Mouse (Mus musculus) T-helper 1 cell (primary cell): ENCODE measurements at regions not wholly inside any gene's neighbourhood (a gene's known extent, or its start where the extent isn't known, plus 50 kb on each side); places are given as distances from the start of the nearest gene placed in this dataset.

ENCODE experiments used
- in situ Hi-C: fragments of 300-600 bp; cut with MboI, MseI; formaldehyde crosslinking; loops from one replicate; pipeline ENCODE4 v1.15.1; 2025; ENCODE audit warnings: high pct_unique_total_duplicates

DNA sequence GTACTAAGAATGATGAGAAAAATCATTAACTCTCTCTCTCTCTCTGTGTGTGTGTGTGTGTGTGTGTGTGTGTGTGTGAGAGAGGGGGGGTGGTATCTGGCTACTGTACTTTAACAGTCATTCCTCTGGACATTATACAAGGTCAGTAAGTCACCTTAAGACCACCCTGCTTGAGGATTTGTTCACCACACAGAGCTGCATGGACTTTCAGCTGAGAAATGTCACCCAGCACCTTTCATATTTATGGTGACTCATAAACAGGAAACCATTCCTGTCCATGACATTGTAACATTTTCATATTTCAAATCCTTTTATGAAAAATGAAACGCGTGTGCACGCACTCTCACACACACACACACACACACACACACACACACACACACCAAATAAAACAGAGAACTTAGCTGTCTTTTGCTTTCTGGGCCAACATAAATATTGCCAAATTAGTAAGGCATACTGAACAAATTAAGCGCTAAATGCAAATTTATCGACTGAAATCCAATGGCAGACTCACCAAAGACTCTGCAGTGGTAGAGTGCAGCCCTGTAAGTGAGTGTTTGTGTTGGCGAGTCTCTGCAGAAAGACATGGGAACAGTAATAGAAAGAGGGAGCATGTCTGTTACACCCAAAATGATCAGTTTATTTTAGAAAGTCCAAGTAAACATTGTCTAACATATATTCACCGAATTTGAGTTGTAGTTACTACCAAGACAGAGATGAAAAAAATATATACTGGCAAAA lies 277.7 kb downstream of the Osr1 start:
- in situ Hi-C loops: no loop called here

DNA sequence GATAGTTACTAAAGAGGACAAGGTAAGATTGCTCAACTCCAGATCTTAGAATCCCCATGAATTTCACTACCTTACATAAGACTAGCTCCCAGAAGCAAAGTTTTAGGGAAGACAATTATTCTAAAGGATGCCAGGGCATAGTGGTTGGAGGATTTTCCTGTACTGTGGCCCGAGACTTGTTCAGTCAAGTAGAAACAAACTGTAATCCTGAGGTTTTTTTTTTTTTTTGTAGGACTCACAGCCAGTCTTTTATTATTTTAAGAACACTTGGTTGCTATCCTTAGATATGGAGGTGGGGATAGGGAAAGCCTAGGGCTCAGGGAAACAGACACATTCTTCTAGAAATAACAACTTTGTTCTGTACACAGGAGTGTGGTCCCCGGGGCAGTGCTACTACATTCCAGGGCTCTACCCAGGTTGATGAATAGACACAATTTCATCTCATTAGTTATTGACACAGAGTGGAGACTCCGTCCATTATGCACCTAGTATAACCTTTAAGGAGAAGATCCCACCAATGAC lies 285.6 kb downstream of the Osr1 start:
- in situ Hi-C loops: no loop called here

DNA sequence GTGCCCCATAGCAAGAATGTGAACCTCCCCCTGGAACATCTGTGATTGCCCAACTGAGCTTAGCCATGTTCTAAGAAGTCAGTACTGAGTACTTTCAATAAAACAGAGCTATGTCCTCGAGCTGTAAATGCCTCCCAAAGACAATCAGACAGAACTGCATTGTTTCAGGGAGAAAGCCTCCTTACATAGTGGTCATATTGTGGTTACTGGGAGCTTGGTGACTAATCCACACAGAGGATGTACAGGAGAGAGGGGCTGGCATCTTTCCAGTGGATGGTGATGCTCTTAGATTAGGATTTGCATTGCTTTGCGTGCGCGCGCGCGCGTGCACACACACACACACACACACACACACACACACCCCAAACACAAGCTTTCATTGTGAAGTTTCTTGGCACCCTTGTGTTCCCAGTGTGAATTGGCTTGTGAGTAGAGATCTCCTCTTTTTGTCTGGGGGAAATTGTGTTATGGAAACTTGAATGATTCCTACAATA lies 286.3 kb downstream of the Osr1 start:
- in situ Hi-C loops: no loop called here

DNA sequence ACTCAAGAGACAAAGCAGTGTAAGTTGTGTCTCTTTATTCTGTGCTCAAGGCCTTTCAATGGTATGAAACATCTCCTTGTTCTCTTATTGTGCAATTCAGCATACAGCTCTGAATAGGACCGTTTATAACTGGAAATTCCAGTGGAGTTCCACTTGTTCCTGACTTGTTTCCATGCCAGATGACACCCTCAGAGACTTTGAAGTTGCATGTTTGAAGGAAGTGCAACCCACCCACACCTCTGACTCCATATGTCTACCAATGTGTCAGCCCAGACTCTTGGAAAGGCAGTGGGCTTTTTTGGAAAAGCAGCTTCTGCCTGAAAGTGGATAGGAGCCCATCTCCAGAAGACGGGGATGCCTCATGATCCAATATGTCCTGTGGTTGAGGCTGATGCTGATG lies 288.1 kb downstream of the Osr1 start:
- in situ Hi-C loops: no loop called here

DNA sequence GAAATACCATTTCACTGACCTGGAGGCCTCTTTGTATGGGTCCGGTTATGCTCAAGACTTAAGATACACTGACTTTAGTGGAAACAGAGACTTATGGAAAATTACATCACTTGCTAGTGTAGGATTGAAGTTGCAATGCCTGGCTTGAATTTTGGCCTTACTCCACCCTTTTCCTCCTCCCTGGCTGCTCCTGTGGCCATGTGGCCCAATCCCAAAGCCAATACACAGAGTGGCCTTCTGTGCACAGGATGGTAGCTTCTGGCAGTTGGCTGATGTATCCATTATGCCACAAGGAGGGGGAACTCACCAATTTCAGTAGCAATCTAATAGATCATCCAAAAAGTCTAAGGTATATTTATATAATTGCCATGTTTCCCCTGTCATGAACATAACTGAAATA lies 292.4 kb downstream of the Osr1 start:
- in situ Hi-C loops: no loop called here

DNA sequence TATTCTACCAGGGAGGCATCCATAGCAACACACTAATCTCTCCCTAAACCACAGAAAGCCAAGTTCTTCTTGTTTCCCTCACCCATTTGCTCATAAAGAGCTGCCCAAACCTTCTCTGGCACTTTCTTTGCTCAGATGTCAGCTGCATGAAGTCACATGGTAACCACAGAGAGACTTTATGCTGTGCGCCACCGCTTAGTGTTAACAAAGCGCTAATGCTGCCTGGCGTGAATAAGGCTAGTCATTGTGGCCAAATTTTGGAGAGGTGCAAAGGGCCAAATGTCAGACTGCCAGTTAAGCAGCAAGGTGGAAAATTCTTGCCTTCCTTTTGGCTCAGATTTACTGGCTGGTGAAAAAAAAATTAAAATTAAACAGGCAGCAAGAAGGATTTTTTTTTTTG lies 302.3 kb downstream of the Osr1 start:
- in situ Hi-C loops: no loop called here

DNA sequence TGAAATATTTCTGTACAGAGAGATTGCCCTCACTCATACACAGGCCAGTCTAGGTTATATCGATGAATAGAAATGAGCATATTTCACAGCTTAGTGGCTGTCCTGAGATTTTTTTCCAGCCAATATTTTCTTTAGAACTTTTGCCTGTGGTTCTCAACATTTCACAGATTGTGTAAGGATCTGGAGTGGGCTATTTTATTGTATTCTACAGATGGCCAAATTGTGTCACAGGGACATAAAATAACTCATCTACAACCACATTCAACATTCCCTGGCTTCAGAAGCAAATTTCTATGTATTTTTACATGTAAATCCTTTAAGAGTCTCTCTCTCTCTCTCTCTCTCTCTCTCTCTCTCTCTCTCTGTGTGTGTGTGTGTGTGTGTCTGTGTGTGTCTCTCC lies 303.3 kb downstream of the Osr1 start:
- in situ Hi-C loops: no loop called here

DNA sequence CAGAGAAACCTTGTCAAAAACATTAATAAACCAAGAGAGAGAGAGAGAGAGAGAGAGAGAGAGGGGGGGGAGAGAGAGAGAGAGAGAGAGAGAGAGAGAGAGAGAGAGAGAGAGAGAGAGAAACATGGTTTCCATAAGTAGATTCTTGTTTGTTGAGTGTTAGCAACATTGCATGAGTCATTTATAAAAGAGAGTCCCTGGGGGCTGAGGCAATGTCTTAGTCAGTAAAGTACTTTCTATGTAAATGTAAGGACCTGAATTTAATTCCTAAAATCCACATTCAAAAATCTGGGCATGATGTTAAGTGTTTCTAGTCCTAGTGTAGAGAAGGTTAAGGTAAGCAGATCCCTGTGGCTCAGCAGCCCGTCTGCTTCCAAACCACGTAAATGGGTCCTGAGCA lies 304.9 kb downstream of the Osr1 start:
- in situ Hi-C loops: loop anchor here (5.0 kb wide), 1 partner anchor 808 kb away; no protein-coding TSS in a partner anchor

DNA sequence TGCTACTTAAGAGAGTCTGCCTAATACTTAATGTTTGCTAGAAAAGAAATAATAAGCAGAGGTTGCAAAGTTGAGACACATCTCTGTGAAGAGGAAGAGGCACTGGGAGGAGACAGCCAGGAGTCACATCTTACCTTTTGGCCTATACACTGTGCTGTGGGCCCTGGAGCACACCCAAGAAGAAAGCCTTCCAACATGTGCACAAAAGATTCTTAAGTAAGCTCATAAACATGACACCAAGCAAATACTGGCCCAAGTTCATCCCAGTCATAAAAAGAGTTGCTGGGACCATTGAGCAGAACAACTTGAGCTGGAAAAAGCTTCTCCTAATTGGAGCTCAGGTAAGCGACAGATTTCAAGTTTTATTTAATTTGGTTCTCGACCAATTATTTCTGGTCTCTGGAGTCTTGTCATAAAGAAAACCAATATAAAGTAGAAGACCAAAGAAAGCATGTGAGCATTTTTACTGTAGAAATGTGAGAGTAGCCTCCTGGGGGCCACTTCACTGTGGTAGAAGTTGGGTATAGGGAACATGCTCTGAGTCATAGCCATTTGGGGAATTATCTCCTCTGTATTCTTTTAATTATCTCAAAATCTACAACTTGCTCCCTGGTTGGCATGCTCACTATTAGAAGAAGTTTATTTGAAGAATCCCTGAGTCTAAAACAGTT lies 312.2 kb downstream of the Osr1 start:
- in situ Hi-C loops: no loop called here

DNA sequence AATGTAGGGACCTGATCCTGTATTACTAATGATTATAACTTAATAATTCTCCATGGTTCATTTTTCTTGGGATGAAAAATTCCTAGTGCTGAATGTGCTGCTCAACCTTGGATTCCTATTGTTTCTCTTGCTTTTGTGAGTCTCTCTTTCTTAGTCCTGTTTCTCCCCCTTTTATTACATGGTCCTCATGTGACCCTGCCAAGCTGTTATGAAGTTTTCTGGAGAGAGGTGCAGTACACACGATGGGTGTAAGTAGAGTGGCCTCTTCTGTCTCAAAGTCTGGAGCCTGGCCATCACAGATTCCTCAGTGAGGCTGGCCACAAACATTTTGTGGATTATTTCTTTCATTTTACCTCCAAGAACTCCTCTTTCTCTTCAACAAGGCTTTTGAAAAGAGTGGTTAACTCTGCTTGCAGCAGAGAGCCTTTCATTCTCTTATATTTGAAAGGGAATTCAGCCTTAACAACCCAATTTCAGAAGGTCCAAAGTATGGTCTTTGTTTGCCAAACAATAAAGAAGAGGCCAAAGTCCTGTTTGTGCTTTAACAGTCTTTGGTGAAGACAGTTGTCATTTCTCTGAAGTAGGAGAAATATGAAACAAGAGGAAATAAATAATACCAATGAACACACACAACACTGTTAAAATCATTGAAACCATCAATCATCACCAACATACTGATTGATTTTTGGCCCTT lies 313.3 kb downstream of the Osr1 start:
- in situ Hi-C loops: no loop called here

DNA sequence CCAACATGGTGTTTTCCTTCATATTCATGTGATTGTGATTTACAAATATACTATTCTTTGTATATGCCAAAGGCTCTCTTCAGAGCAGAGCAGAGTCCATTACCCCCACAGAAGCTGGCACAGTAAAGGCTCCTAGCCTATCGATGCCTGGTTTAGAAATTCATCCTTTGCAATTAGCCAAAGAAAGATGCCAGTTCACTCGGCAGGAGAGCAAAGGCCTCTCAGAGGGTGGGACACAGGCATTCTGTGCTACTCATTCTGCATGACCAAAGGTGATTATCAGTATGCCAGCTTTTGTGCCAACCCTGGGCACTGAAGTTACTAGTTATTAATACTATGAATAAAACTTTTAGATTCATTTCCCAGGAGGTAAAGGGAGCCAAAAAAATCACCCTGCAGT lies 324.6 kb downstream of the Osr1 start:
- in situ Hi-C loops: no loop called here

DNA sequence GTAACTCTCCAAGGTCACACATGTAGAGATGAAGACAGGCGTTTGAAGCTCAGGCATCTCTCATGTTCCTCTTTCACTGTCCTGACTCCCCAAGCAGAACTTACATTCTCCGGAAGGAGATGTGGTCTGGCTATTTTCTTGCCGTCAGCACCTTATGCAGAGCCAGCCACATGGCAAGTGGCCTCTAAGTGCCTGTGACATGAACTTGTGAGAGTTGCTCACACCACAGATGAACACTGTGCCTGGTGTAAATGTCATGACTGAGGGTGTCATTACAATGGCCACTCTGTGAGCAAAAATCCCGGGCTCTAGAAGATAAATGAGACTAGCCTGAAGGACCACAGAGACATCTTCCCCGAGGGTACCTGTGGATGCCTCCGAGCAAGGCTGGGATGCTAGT lies 328.1 kb downstream of the Osr1 start:
- in situ Hi-C loops: no loop called here

DNA sequence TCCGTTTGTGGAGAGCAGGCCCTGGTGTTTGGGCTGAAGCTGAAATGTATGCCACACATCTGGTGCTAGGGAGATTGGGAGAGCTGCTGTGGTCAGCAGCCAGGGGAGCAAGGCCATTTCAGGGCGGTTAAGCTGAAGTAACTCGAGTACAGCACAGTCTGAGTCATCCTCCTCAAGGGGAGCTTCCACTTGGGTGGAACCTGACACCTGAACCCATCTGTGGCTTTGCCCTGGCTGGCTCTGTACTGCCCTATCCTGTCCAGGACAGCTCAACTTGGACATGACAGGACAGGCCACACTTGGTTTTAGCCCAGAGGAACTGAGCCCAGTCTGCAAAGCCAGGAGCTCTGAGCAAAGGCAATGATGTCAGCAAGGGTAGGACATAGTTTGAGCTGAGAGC lies 328.5 kb downstream of the Osr1 start:
- in situ Hi-C loops: no loop called here

DNA sequence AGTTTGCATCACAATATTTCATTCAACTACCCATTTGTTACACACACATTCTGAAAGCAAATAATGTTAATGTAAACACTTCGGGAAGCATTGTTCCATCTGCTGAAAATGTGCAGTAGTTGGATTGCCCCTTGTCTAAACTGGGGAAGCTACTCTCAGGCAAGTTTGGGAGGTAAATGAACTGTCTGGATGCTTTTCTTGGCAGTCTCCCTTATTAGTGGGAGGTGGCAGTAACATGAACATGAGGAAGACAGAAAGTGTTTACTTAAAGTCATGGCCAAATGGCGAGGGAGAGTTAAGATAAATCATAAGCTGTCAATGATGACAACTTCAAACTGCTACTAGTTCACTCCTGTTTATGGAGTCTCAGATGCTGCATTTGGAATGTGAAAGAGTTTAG lies 332.0 kb downstream of the Osr1 start:
- in situ Hi-C loops: no loop called here

DNA sequence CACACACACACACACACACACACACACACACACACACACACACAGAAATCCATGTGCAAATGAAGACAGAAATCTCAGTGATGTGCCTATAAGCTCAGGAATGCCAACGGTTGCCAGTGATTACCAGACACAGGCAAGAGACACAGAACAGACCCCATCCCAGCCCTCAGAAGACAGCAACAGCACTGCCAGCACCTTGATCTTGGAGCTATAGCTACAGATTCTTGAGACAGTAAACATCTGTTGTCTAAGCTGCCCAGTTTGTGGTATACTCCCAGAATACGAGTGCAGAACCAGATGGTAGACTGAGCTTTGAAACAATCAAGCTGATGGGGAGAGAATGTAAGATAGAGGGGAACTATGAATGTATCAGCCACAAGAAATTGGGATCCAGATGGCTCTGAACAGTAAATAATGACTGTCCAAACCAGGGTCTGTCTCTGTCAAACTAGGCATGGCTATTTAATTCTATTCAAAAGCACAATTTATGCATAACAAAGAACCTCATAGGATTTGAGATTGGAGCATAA lies 333.9 kb downstream of the Osr1 start:
- in situ Hi-C loops: no loop called here

DNA sequence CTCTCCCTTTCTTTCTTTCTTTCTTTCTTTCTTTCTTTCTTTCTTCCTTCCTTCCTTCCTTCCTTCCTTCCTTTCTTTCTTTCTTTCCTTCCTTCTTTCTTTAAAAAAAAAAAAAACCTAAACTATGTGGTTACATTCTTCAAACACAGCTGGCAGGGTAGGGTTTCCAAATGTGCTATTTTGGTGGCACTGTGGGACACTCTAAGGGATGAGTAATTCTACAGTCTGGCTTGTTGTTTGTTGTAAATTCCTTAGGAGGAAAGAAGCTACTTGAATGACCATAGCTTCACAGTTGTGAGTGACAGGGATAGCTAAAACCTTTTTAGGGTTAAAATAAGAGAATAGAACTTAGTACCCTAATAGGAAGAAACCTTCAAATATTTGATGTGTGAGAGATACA lies 342.4 kb downstream of the Osr1 start:
- in situ Hi-C loops: no loop called here

DNA sequence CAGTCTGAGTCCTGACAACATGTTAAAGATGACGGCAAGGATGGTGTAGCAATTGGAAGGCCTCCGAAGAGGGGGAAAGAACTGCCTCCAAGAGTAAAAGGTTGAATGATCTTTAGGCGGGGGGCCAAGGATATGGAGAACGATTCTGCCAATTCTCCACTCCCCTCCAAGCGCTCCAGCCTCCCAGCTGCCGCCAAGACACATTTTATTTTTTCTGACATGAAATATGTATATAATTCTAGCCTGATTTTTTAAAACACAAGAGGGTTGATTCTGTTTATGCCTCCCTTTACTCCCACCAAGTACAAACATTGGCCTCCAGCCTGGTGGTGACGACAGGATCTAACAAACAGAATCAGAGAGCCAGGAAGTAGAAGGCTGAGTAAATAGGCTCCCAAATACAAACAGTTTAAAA lies 345.8 kb downstream of the Osr1 start:
- in situ Hi-C loops: no loop called here

DNA sequence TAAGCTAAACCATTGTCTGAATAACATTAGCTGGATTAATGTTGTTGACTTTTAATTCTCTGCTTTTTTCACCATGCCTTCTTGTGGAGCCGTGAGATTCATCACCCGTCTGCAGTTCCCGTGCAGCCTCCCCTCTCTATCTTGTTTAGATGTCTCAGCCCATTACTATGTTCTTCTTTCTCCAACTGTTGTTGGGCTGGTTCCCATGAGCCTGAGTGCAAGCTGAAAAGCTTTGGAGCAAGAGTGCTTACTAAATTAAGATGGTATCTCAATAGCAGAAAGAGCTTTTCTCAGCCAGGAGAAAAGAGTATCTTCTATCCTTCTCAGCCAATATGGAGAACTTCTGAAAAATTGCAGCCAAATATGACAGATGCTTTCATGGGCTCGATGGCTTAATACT lies 348.1 kb downstream of the Osr1 start:
- in situ Hi-C loops: no loop called here

DNA sequence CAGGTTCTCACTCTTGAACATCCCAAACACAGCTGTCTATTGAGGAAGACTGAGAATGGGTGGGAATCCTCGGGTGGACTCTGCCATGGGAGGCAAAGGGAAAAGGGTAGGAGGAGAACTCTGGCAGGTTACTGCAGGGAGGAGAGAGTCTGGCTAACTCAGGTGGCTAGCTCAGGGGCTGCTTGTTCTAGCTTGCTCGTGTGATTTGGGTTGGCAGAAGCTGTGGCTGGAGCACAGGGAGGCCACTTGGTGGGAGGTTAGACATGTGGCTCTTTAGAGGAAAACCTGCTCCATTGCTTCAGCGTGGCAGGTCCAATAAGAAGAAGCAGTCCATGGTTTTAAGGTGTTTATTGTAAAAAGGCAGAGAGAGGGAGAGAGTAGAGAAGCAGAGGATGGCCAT lies 349.1 kb downstream of the Osr1 start:
- in situ Hi-C loops: no loop called here

DNA sequence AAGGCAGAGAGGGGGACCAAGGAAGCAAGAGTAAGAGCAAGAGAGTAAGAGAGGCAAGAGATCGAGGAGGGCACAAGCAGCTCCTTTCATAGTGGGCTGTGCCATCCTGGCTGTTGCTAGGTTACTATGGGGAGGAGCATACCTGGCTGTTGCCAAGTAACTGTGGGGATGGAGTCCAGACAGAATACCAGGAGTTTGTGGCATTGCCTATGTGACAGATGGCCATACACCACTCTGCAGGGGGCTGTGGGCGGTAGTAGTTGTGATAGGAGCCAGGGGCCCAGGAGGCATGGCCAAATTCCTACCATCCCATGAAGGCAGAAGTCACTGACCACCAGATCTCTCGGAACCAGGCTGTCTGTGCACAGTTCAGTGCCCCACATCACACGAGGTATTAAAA lies 349.5 kb downstream of the Osr1 start:
- in situ Hi-C loops: no loop called here

DNA sequence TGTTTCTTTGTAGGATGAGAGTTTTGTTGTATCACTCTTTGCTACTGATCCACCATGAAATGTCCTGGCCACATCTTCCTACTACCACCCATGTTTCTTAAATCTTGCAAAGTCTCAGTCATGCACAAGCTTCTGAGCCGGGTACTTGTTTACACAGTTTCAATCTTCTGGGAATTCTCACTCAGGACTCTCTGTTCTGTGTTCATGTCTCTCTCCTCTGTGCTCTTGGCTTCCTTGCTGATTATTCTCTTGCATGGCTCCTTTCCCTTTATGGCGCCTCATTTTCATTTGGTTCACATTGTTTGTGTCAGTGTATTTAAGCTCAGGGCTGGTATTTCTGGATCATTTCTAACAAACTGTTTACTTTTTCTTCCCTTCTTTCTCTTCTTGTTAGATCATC lies 350.5 kb downstream of the Osr1 start:
- in situ Hi-C loops: no loop called here

DNA sequence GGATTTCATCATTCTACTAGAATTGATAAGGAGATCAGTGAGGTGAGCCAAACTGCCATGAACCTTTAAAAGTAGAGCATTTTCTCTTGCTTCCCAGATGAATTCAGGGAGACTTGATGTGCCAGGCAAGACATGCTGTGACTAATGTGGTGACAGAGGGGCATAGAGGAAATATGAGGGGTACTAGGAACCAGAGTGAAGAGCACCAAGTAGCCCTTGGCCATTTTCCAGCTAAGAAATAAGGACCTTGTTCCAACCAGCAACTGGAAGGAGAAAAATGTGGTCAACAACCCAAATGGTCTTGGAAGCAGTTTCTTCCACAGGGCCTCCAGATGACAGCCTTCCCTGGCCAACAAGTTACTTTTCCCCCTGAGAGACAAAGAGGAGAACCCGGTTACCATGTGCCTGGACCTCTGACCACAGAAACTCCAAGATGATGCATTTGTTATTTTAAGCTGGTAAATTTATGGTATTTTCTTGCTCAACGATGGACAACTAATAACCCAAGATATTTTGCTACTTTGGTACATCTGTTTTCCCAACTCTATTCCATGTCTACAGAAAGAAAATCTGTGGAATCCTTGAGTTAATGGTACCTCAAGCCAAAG lies 351.8 kb downstream of the Osr1 start:
- in situ Hi-C loops: no loop called here
